Mouse (Mus musculus) liver, embryonic 14.5 days (tissue): Measurements from ENCODE around the gene Grin2b. TPM values are rescaled to one million over a fixed set of nuclear protein-coding genes. Genes with fewer than 3 reads are reported as not detected.

Experiments used
- ATAC-seq: fragments of 200-750 bp; cut with Nextera tagmentation; 2 replicates; pipeline ENCODE4 v1.8.0; 2017; ENCODE audit warnings: moderate number of reproducible peaks, mild to moderate bottlenecking, moderate library complexity; ENCODE audit not compliant: insufficient read depth
- DNase-seq, 3 experiments: peaks; one replicate each; pipeline ENCODE4 v3.0.0-alpha.2; 2012 to 2013; ENCODE audit warnings: low read depth in 3 of 3, low spot score in 3 of 3
- H3K27ac ChIP-seq: fragments of 300-500 bp; sonication (generic); 2 replicates; pipeline ENCODE4 v1.5.1; 2014; ENCODE audit warnings: moderate library complexity, mild to moderate bottlenecking, control low read depth, inconsistent platforms
- H3K27me3 ChIP-seq: fragments of 300-500 bp; sonication (generic); 2 replicates; pipeline ENCODE4 v1.6.1; 2014; ENCODE audit warnings: mild to moderate bottlenecking, low read length, moderate library complexity; ENCODE audit not compliant: control insufficient read depth, insufficient read depth
- H3K36me3 ChIP-seq: fragments of 300-500 bp; sonication (generic); replicated peaks from 2 replicates; pipeline ENCODE4 v1.6.1; 2014; ENCODE audit warnings: low read depth; ENCODE audit not compliant: control insufficient read depth, insufficient read depth
- H3K4me1 ChIP-seq, 2 experiments: fragments of 200-500 bp in 1 of 2; fragments of 300-500 bp in 1 of 2; sonication (generic) in 1 of 2; replicated peaks; 2 replicates each; pipeline ENCODE4 v1.6.1; 2012 to 2014; ENCODE audit warnings: antibody characterized with exemption in 1 of 2, inconsistent platforms in 1 of 2, low read length in 1 of 2; ENCODE audit not compliant: control insufficient read depth in 2 of 2, insufficient read depth in 2 of 2
- H3K4me2 ChIP-seq: fragments of 300-500 bp; sonication (generic); 2 replicates; pipeline ENCODE4 v1.6.1; 2014; ENCODE audit warnings: low read depth, mild to moderate bottlenecking, control low read depth, moderate library complexity
- H3K4me3 ChIP-seq, 2 experiments: fragments of 200-500 bp in 1 of 2; fragments of 300-500 bp in 1 of 2; sonication (generic) in 1 of 2; 2 replicates each; pipeline ENCODE4 v1.5.1; 2012 to 2014; ENCODE audit warnings: low read depth in 2 of 2, low read length in 2 of 2, mild to moderate bottlenecking in 2 of 2, control low read depth in 1 of 2, inconsistent platforms in 1 of 2, moderate library complexity in 1 of 2; ENCODE audit not compliant: insufficient read depth in 1 of 2
- H3K9ac ChIP-seq: fragments of 300-500 bp; sonication (generic); replicated peaks from 2 replicates; pipeline ENCODE4 v1.6.1; 2014; ENCODE audit warnings: mild to moderate bottlenecking, control low read depth, moderate library complexity
- H3K9me3 ChIP-seq: fragments of 300-500 bp; sonication (generic); 2 replicates; pipeline ENCODE4 v1.6.1; 2016; ENCODE audit warnings: low read length, mixed read lengths; ENCODE audit not compliant: control insufficient read depth
- CTCF ChIP-seq: IDR thresholded peaks from 2 replicates; pipeline ENCODE4 v1.5.1; 2016; ENCODE audit warnings: antibody characterized with exemption, low read depth, control low read depth
- EP300 ChIP-seq: IDR thresholded peaks from 2 replicates; pipeline ENCODE4 v1.6.1; 2016; ENCODE audit warnings: antibody characterized with exemption, low read depth
- WGBS: fragments of 180-500 bp; shearing (Covaris S2); extraction: QIAGEN DNeasy Blood & Tissue Kit; methylation state at CpG from one replicate; pipeline ENCODE4 v1.1.7; 2014; ENCODE audit not compliant: insufficient replicate concordance; 5-methylcytosine and 5-hydroxymethylcytosine counted together
- polyA plus RNA-seq, 2 experiments: library from polyadenylated mRNA; depleted of rRNA in 1 of 2; stranded (reverse) in 1 of 2; unstranded in 1 of 2; fragments of >200 nt; fragmentation: Nextera tagmentation in 1 of 2; extraction: Ambion mirVana in 1 of 2; gene quantifications; 2 replicates each; pipeline versions ENCODE4 v1.2.1 to v1.2.3; 2012 to 2014

The Grin2b gene
- polyA plus RNA-seq, 2 experiments = under 0.01 TPM; not detected in 1

DNA sequence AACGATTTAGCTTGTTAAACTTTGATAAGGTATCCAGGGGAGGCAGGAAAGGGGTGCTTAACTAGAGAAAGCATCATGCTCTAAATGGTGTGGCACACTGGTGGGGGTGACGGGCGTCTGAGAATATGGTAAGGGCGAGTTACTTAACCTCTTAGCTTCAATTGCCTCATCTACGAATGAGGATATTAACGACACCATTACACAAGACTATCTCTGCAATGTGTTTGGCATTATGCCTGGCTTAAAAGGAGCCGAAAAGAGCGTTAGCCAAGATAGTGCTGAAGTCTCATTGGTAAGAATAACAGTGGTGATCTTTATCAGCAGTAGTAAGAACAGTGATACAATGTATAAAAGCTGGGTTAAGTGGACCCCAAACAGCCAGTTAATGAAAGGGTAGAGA, 405.7 kb downstream of the Grin2b start:
- H3K4me2 ChIP-seq = no peak overlapping the region
- H3K36me3 ChIP-seq = no peaks in the 10 kb centered on the region
- H3K4me1 ChIP-seq = no peaks in the 10 kb centered on the region
- no peak overlapping the region for H3K27ac ChIP-seq
- WGBS = 63% methylated on average over 8 of the region's 8 CpGs
- H3K4me3 ChIP-seq = no peak overlapping the region
- no peaks in the 10 kb centered on the region for H3K27me3 ChIP-seq
- no peak for TF ChIP-seq EP300
- TF ChIP-seq CTCF = no peak
- no peak overlapping the region for H3K9ac ChIP-seq
- ATAC-seq (no peak), DNase-seq (no peak)
- H3K9me3 ChIP-seq = no peaks in the 10 kb centered on the region

DNA sequence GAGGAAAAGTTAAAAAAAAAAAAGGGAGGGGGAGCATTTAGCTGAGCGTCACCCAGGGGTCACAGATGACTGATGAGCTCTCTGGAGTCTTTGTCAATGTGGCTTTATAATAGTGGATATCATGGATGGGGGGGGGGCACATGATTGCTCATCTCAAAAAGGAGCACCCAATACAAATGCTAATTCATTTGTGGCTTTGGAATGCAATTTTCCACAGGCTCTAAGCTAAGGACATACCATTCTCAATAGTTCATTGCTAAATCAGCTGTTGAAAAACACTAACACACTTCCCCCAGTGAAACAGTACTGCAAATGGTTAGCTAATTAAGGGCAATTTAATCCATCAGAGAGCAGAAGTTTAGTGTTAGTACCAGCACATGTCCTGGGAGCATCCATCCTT, 414.6 kb downstream of the Grin2b start:
- 44% methylated on average over 1 of the region's 1 CpGs for WGBS

DNA sequence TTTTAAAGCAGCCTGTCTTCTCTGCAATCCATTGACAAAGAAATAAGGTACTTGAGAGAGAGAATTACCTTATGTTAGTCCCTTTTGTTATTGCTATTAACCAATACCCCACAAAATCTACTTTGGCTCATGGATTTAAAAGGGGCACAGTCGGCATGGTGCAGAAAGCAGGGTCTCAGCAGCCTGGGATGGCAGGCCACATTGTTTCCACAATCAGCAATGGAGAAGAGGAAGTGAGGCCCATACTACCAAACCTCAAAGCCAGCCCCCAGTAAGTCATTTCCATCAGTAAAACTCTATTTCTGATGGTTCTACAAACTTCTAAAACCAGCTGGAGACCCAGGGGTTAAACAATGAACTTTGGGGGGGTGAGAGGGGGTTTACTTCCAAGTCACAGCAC, 417.2 kb downstream of the Grin2b start:
- H3K9me3 ChIP-seq = no peaks in the 10 kb centered on the region
- no peak for TF ChIP-seq EP300
- TF ChIP-seq CTCF = no peak
- ATAC-seq = no peak
- H3K9ac ChIP-seq = no peak overlapping the region
- no peaks in the 10 kb centered on the region for H3K4me1 ChIP-seq
- H3K36me3 ChIP-seq = no peaks in the 10 kb centered on the region
- no peak overlapping the region for H3K4me2 ChIP-seq
- no peak overlapping the region for H3K27ac ChIP-seq
- no peak for DNase-seq
- WGBS = 39% methylated on average over 1 of the region's 1 CpGs
- H3K4me3 ChIP-seq = no peak overlapping the region
- H3K27me3 ChIP-seq = no peaks in the 10 kb centered on the region

More for the DNA sequence above, 414.6 kb downstream of the Grin2b start:
- no peak overlapping the region for H3K4me2 ChIP-seq
- no peaks in the 10 kb centered on the region for H3K9me3 ChIP-seq
- DNase-seq = no peak
- no peaks in the 10 kb centered on the region for H3K4me1 ChIP-seq
- ATAC-seq = no peak
- H3K27ac ChIP-seq = no peak overlapping the region
- TF ChIP-seq CTCF (no peak), EP300 (no peak)
- no peaks in the 10 kb centered on the region for H3K27me3 ChIP-seq
- H3K36me3 ChIP-seq = no peaks in the 10 kb centered on the region
- no peak overlapping the region for H3K9ac ChIP-seq
- H3K4me3 ChIP-seq = no peak overlapping the region

DNA sequence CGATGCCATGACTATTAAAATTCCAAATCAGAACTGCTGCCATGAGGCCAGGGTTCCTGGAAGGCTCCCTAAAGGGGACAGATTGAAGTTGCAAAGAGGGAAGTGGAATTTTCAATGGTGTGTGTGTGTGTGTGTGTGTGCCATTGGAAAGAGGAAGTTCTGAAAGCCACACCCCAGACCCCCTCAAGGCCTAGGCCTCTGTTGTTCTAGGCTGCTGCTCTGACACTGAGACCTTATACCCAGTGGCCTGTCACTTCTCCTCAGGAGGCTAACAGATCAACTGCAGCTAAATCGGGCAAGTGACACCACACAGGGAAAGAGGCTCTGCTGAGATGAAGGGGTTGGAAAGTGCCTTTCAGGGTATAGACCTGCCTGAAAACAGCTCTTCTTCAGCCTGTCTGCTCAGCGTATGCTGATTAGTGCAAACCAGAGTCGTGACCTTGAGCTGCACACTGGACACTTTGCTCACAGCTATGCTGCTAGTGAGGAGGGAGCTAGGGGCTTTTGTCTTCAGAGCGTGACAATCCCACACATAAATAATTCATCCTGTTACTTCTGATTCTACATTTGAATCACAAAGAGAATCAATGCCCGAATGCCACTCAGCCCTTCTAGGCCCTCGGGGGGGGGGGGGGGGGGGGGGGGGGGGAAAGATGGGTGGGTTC, 424.8 kb downstream of the Grin2b start:
- H3K27ac ChIP-seq = no peak overlapping the region
- no peaks in the 10 kb centered on the region for H3K27me3 ChIP-seq
- no peak for DNase-seq
- H3K9me3 ChIP-seq = no peaks in the 10 kb centered on the region
- TF ChIP-seq CTCF (no peak), EP300 (no peak)
- no peak overlapping the region for H3K4me2 ChIP-seq
- no peak overlapping the region for H3K4me3 ChIP-seq
- ATAC-seq = no peak
- H3K9ac ChIP-seq = no peak overlapping the region
- H3K4me1 ChIP-seq = no peaks in the 10 kb centered on the region
- no peaks in the 10 kb centered on the region for H3K36me3 ChIP-seq
- WGBS = 50% methylated on average over 6 of the region's 7 CpGs

DNA sequence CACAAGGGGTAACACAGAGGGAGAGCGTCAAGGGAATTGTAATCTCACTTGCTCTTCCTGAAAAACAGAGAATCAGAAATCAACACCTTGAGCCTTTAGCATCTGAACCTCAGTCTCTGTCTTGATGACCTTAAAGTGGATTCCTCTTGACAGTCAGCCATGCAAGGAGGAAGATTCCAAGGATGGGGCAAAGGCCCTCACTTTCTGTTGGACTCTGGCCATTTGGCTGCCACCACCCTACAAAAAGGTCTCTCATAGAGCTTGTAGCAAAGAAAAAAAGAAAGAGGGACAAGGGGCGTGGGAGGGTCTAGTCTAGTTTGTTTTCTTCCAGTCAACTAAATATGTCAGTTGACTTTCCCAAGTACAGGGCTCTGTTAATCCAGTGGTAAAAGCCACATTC, 427.7 kb downstream of the Grin2b start:
- H3K4me1 ChIP-seq = no peaks in the 10 kb centered on the region
- no peaks in the 10 kb centered on the region for H3K9me3 ChIP-seq
- no peak overlapping the region for H3K4me2 ChIP-seq
- WGBS = 45% methylated on average over 2 of the region's 2 CpGs
- no peak for TF ChIP-seq CTCF
- TF ChIP-seq EP300 = no peak
- no peak overlapping the region for H3K27ac ChIP-seq
- H3K27me3 ChIP-seq = no peaks in the 10 kb centered on the region
- DNase-seq (no peak), ATAC-seq (no peak)
- H3K4me3 ChIP-seq = no peak overlapping the region
- H3K9ac ChIP-seq = no peak overlapping the region
- H3K36me3 ChIP-seq = no peaks in the 10 kb centered on the region
